Mouse (Mus musculus) forebrain, embryonic 10.5 days (tissue): ENCODE data around the gene Ank3. TPM values are rescaled to one million over a fixed set of nuclear protein-coding genes. Genes with fewer than 3 reads are reported as not detected.

ENCODE experiments used
- DNase-seq: peaks from one replicate; pipeline ENCODE4 v3.0.0-alpha.2; 2017; ENCODE audit warnings: low spot score; ENCODE audit errors: extremely low spot score
- H3K27ac ChIP-seq: fragments of 300-500 bp; sonication (generic); 2 replicates; pipeline ENCODE4 v1.5.1; 2016; ENCODE audit warnings: mild to moderate bottlenecking
- H3K27me3 ChIP-seq: fragments of 300-500 bp; sonication (generic); 2 replicates; pipeline ENCODE4 v1.6.1; 2016; ENCODE audit warnings: mild to moderate bottlenecking; ENCODE audit not compliant: poor library complexity, severe bottlenecking
- H3K36me3 ChIP-seq: fragments of 300-500 bp; sonication (generic); replicated peaks from 2 replicates; pipeline ENCODE4 v1.6.1; 2016; ENCODE audit warnings: mild to moderate bottlenecking, moderate library complexity
- H3K4me1 ChIP-seq: fragments of 300-500 bp; sonication (generic); 2 replicates; pipeline ENCODE4 v1.6.1; 2016
- H3K4me3 ChIP-seq: fragments of 300-500 bp; sonication (generic); 2 replicates; pipeline ENCODE4 v1.5.1; 2016; ENCODE audit warnings: mild to moderate bottlenecking, moderate library complexity
- H3K9me3 ChIP-seq: fragments of 300-500 bp; sonication (generic); 2 replicates; pipeline ENCODE4 v1.6.1; 2016; ENCODE audit warnings: mild to moderate bottlenecking, moderate library complexity
- WGBS: fragments of 180-500 bp; shearing (Covaris S2); methylation state at CpG from one replicate; pipeline ENCODE4 v1.1.7; 2016; 5-methylcytosine and 5-hydroxymethylcytosine counted together
- polyA plus RNA-seq: library from polyadenylated mRNA; unstranded; fragments of >200 nt; fragmentation: Nextera tagmentation; extraction: Ambion mirVana; gene quantifications from 2 replicates; pipeline ENCODE4 v1.2.1, GENCODE M21; 2016

The Ank3 gene
- polyA plus RNA-seq, 1 experiment from 2014 or later: 24.8 TPM

- DNase-seq: no peak
- H3K27me3 ChIP-seq: no peaks in the 10 kb centered on the region
- H3K4me3 ChIP-seq: no peak overlapping the region
- H3K4me1 ChIP-seq: peaks cover 8% of the 10 kb centered on the region
- H3K9me3 ChIP-seq: peaks cover 5% of the 10 kb centered on the region; the same call in 1 of the 2 replicates
- no peak overlapping the region for H3K27ac ChIP-seq
- 91% methylated on average over 5 of the region's 5 CpGs for WGBS
- no peaks in the 10 kb centered on the region for H3K36me3 ChIP-seq
These were observed 196.9 kb downstream of the Ank3 start for GRCm38 (mm10) chr10:69595487-69595886.

- no peaks in the 10 kb centered on the region for H3K4me1 ChIP-seq
- H3K27me3 ChIP-seq: no peaks in the 10 kb centered on the region
- H3K36me3 ChIP-seq: no peaks in the 10 kb centered on the region
- DNase-seq: no peak
- no peak overlapping the region for H3K27ac ChIP-seq
- H3K4me3 ChIP-seq: no peak overlapping the region
- WGBS: 92% methylated on average over 3 of the region's 3 CpGs
- peaks cover 5% of the 10 kb centered on the region; the same call in 1 of the 2 replicates for H3K9me3 ChIP-seq
These were observed 202.9 kb downstream of the Ank3 start for GRCm38 (mm10) chr10:69601471-69601870.

- WGBS: 74% methylated on average over 1 of the region's 1 CpGs
These were observed 204.1 kb downstream of the Ank3 start for GRCm38 (mm10) chr10:69602711-69603110.

GRCm38 (mm10) chr10:69604609-69605008 lies 206.0 kb downstream of the Ank3 start:
- no peak for DNase-seq
- Histone ChIP-seq H3K27ac (no peak overlapping the region), H3K4me1 (no peaks in the 10 kb centered on the region), H3K4me3 (no peak overlapping the region), H3K36me3 (no peaks in the 10 kb centered on the region), H3K27me3 (no peaks in the 10 kb centered on the region), H3K9me3 (no peaks in the 10 kb centered on the region)
- 83% methylated on average over 6 of the region's 6 CpGs for WGBS

More at GRCm38 (mm10) chr10:69602711-69603110, 204.1 kb downstream of the Ank3 start:
- no peaks in the 10 kb centered on the region for H3K4me1 ChIP-seq
- H3K27me3 ChIP-seq: no peaks in the 10 kb centered on the region
- no peak overlapping the region for H3K4me3 ChIP-seq
- H3K36me3 ChIP-seq: no peaks in the 10 kb centered on the region
- no peak overlapping the region for H3K27ac ChIP-seq
- no peak for DNase-seq
- peaks cover under 1% of the 10 kb centered on the region; the same call in 1 of the 2 replicates for H3K9me3 ChIP-seq

- Histone ChIP-seq H3K36me3 (no peaks in the 10 kb centered on the region), H3K27ac (no peak overlapping the region), H3K27me3 (no peaks in the 10 kb centered on the region), H3K9me3 (no peaks in the 10 kb centered on the region), H3K4me3 (no peak overlapping the region), H3K4me1 (no peaks in the 10 kb centered on the region)
- DNase-seq: no peak
- 77% methylated on average over 12 of the region's 12 CpGs for WGBS
These were observed 206.6 kb downstream of the Ank3 start for GRCm38 (mm10) chr10:69605211-69605610.

- DNase-seq: no peak
- H3K9me3 ChIP-seq: no peaks in the 10 kb centered on the region
- no peaks in the 10 kb centered on the region for H3K36me3 ChIP-seq
- H3K27ac ChIP-seq: no peak overlapping the region
- no peaks in the 10 kb centered on the region for H3K4me1 ChIP-seq
- 76% methylated on average over 14 of the region's 14 CpGs for WGBS
- no peak overlapping the region for H3K4me3 ChIP-seq
- H3K27me3 ChIP-seq: no peaks in the 10 kb centered on the region
These were observed 209.1 kb downstream of the Ank3 start for GRCm38 (mm10) chr10:69607611-69608119.

GRCm38 (mm10) chr10:69611314-69611713 lies 212.7 kb downstream of the Ank3 start:
- 94% methylated on average over 3 of the region's 3 CpGs for WGBS
- Histone ChIP-seq H3K4me3 (no peak overlapping the region), H3K9me3 (no peaks in the 10 kb centered on the region), H3K4me1 (no peaks in the 10 kb centered on the region), H3K27me3 (no peaks in the 10 kb centered on the region), H3K36me3 (no peaks in the 10 kb centered on the region), H3K27ac (no peak overlapping the region)
- DNase-seq: no peak

GRCm38 (mm10) chr10:69611839-69612340 lies 213.3 kb downstream of the Ank3 start:
- Histone ChIP-seq H3K4me3 (no peak overlapping the region), H3K36me3 (no peaks in the 10 kb centered on the region), H3K27ac (no peak overlapping the region), H3K27me3 (no peaks in the 10 kb centered on the region), H3K4me1 (no peaks in the 10 kb centered on the region), H3K9me3 (no peaks in the 10 kb centered on the region)
- DNase-seq: no peak
- WGBS: 92% methylated on average over 5 of the region's 5 CpGs

- Histone ChIP-seq H3K27me3 (no peaks in the 10 kb centered on the region), H3K9me3 (no peaks in the 10 kb centered on the region), H3K36me3 (no peaks in the 10 kb centered on the region), H3K27ac (no peak overlapping the region), H3K4me3 (no peak overlapping the region), H3K4me1 (no peaks in the 10 kb centered on the region)
- no peak for DNase-seq
- 87% methylated on average over 3 of the region's 3 CpGs for WGBS
These were observed 218.4 kb downstream of the Ank3 start for GRCm38 (mm10) chr10:69616953-69617352.

- DNase-seq: no peak
- no peaks in the 10 kb centered on the region for H3K9me3 ChIP-seq
- H3K4me3 ChIP-seq: no peak overlapping the region
- no peaks in the 10 kb centered on the region for H3K36me3 ChIP-seq
- 91% methylated on average over 16 of the region's 16 CpGs for WGBS
- no peaks in the 10 kb centered on the region for H3K4me1 ChIP-seq
- H3K27ac ChIP-seq: no peak overlapping the region
- H3K27me3 ChIP-seq: no peaks in the 10 kb centered on the region
These were observed 219.1 kb downstream of the Ank3 start for GRCm38 (mm10) chr10:69617537-69618112.

- Histone ChIP-seq H3K36me3 (no peaks in the 10 kb centered on the region), H3K9me3 (no peaks in the 10 kb centered on the region), H3K27me3 (no peaks in the 10 kb centered on the region), H3K4me1 (no peaks in the 10 kb centered on the region), H3K27ac (no peak overlapping the region), H3K4me3 (no peak overlapping the region)
- WGBS: 88% methylated on average over 7 of the region's 7 CpGs
- no peak for DNase-seq
These were observed 222.3 kb downstream of the Ank3 start for GRCm38 (mm10) chr10:69620692-69621382.

- 93% methylated on average over 3 of the region's 3 CpGs for WGBS
- H3K27ac ChIP-seq: no peak overlapping the region
- H3K9me3 ChIP-seq: no peaks in the 10 kb centered on the region
- H3K4me1 ChIP-seq: no peaks in the 10 kb centered on the region
- no peak overlapping the region for H3K4me3 ChIP-seq
- H3K36me3 ChIP-seq: no peaks in the 10 kb centered on the region
- H3K27me3 ChIP-seq: no peaks in the 10 kb centered on the region
- DNase-seq: no peak
These were observed 229.2 kb downstream of the Ank3 start for GRCm38 (mm10) chr10:69627767-69628166.

- Histone ChIP-seq H3K27me3 (no peaks in the 10 kb centered on the region), H3K36me3 (no peaks in the 10 kb centered on the region), H3K4me1 (no peaks in the 10 kb centered on the region), H3K4me3 (no peak overlapping the region), H3K9me3 (no peaks in the 10 kb centered on the region), H3K27ac (no peak overlapping the region)
- DNase-seq: no peak
- WGBS: 75% methylated on average over 6 of the region's 6 CpGs
These were observed 230.2 kb downstream of the Ank3 start for GRCm38 (mm10) chr10:69628743-69629142.
